Mouse (Mus musculus): ENCODE results near the gene Ttll9.

GRCm38 (mm10) chr2:152924128-152924527, 38.2 kb upstream of the Ttll9 start:
- TF ChIP-seq CTCF (IDR thresholded peaks at IDR 0.05) (no peak), EP300 (IDR thresholded peaks at IDR 0.05; ENCODE audit: insufficient read depth, low read depth, low read length) (no peak), POLR2A (IDR thresholded peaks at IDR 0.05; ENCODE audit: insufficient read depth, low read depth, low read length) (no peak)
